In the genomic region with DNA sequence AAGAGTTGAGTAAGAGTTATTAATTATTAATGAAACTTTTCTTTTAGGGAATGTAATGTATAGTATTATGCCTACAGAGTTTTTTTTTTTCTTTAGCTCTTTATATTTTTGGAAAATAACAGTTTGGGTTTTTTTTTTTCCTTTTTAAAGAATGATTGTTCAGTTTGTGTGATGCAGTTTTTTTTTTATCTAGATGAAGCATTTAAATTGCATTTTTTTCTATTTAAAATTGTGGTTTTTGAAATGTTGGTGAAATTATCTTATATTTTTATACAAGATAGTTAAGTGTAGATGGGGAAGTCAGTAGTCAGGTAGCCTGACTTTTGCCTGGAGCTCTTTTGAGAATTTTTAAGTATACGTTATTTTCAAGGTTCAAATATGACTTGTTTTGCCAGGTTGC, we compare ENCODE assay signal across 31 mouse cellular contexts.
"Had no signal": no experiment of that assay in that cellular context is flagged by ENCODE, and none has a peak within 500 bp of the region (broad histone marks: within the 10 kb centered on the region; RNA-seq: fewer than 3 reads in every experiment).

No protein-coding gene starts in this region.

- H3K4me3 ChIP-seq: heart, embryonic 10.5 days; heart, embryonic 12.5 days; heart, embryonic 13.5 days; heart, embryonic 15.5 days; hindbrain, embryonic 10.5 days; hindbrain, embryonic 12.5 days; hindbrain, embryonic 13.5 days; hindbrain, embryonic 15.5 days; intestine, embryonic 15.5 days; kidney, embryonic 15.5 days; layer of hippocampus, adult 2 months; left cerebral cortex, adult 2 months had no signal

- H3K9me3 ChIP-seq: heart, embryonic 10.5 days; heart, embryonic 12.5 days; heart, embryonic 13.5 days; heart, embryonic 15.5 days; hindbrain, embryonic 13.5 days; hindbrain, embryonic 15.5 days; intestine, embryonic 15.5 days; kidney, embryonic 15.5 days had no signal

- H3K4me1 ChIP-seq: heart, embryonic 10.5 days; heart, embryonic 12.5 days; heart, embryonic 13.5 days; heart, embryonic 15.5 days; hindbrain, embryonic 10.5 days; hindbrain, embryonic 12.5 days; hindbrain, embryonic 13.5 days; hindbrain, embryonic 15.5 days; intestine, embryonic 15.5 days; kidney, embryonic 15.5 days had no signal

- DNase-seq: heart, postnatal 10 days; heart, postnatal 14 days; heart, postnatal 36 days; heart, postnatal 4 days; kidney, adult 11 months; kidney, adult 18-20 months; kidney, adult 2 months; kidney, adult 8-10 months; kidney, adult 9 months; kidney, postnatal 10 days; kidney, postnatal 14 days; kidney, postnatal 25 days; kidney, postnatal 36 days; kidney, postnatal 4 days; layer of hippocampus, adult 9-11 months; layer of hippocampus, postnatal 36 days had no signal

- H3K27ac ChIP-seq: heart, embryonic 10.5 days; heart, embryonic 13.5 days; heart, embryonic 15.5 days; hindbrain, embryonic 10.5 days; hindbrain, embryonic 12.5 days; hindbrain, embryonic 13.5 days; hindbrain, embryonic 14.5 days; hindbrain, embryonic 15.5 days; hindbrain, postnatal 0 days; intestine, embryonic 15.5 days; kidney, embryonic 15.5 days; kidney, postnatal 0 days; layer of hippocampus, adult 2 months; left cerebral cortex, adult 2 months had no signal

- H3K27me3 ChIP-seq: heart, embryonic 12.5 days; heart, embryonic 13.5 days; heart, embryonic 15.5 days; hindbrain, embryonic 12.5 days; hindbrain, embryonic 13.5 days; hindbrain, embryonic 15.5 days; intestine, embryonic 15.5 days; kidney, embryonic 15.5 days had no signal

- H3K9ac ChIP-seq: heart, embryonic 12.5 days; heart, embryonic 13.5 days; heart, embryonic 15.5 days; hindbrain, embryonic 12.5 days; hindbrain, embryonic 13.5 days; hindbrain, embryonic 14.5 days; hindbrain, embryonic 15.5 days; intestine, embryonic 15.5 days; kidney, embryonic 15.5 days had no signal
